Mouse (Mus musculus) testis, adult 10 weeks (tissue): ENCODE results near the gene Mov10l1. TPM values are rescaled to one million over a fixed set of nuclear protein-coding genes. Genes with fewer than 3 reads are reported as not detected.

Experiments used
- polyA plus RNA-seq: library from polyadenylated mRNA; stranded (reverse); fragments of 350-450 nt; fragmentation: Illumina TruSeq; extraction: RNeasy Lipid Tissue Mini Kit (QIAGEN cat#74804); gene quantifications from one replicate; pipeline ENCODE4 v1.2.3, GENCODE M21; 2014; ENCODE audit warnings: low read depth, low replicate concordance

Gene Mov10l1
- 50.2 TPM for polyA plus RNA-seq

GRCm38 (mm10) chr15:88982534-88983079, at the start of gene Mov10l1:
Gene Mov10l1 (plus strand): TSS chr15:88982909.

GRCm38 (mm10) chr15:88954368-88955072, 28.2 kb upstream of the Mov10l1 start, which contains the start of gene Ttll8:
Gene Ttll8 (minus strand): TSS chr15:88954418.

GRCm38 (mm10) chr15:88978281-88979137, 4.2 kb upstream of the Mov10l1 start, which contains the start of gene Mlc1:
Gene Mlc1 (minus strand): TSS chr15:88979007.

GRCm38 (mm10) chr15:89059161-89059931, 76.6 kb downstream of the Mov10l1 start, which contains the start of gene Panx2:
Gene Panx2 (plus strand): TSS chr15:89059734.

GRCm38 (mm10) chr15:89074613-89075477, 92.1 kb downstream of the Mov10l1 start, which contains the start of gene Trabd:
Gene Trabd (plus strand): TSS chr15:89075124.

GRCm38 (mm10) chr15:89088607-89089247, 106.0 kb downstream of the Mov10l1 start, which contains the start of gene Selenoo:
Gene Selenoo (plus strand): TSS chr15:89089084.

Other genes with a start within 250 kb of the Mov10l1 start
- gene Brd1, start 248.7 kb upstream of the Mov10l1 start, polyA plus RNA-seq, result 16.4 TPM
- gene Zbed4, start 231.2 kb upstream of the Mov10l1 start, polyA plus RNA-seq, result 27.3 TPM
- gene Alg12, start 163.6 kb upstream of the Mov10l1 start, polyA plus RNA-seq, result 6.8 TPM
- 63.9 TPM for gene Creld2, start 163.3 kb upstream of the Mov10l1 start, polyA plus RNA-seq
- gene Pim3, start 120.7 kb upstream of the Mov10l1 start, polyA plus RNA-seq, result 0.80 TPM
- 91.5 TPM for gene Ttll8, start 28.5 kb upstream of the Mov10l1 start, polyA plus RNA-seq
- 14.4 TPM for gene Mlc1, start 3.9 kb upstream of the Mov10l1 start, polyA plus RNA-seq
- gene Panx2, start 76.8 kb downstream of the Mov10l1 start, polyA plus RNA-seq, result not detected
- 0.84 TPM for gene Trabd, start 92.2 kb downstream of the Mov10l1 start, polyA plus RNA-seq
- gene Selenoo, start 106.2 kb downstream of the Mov10l1 start, polyA plus RNA-seq, result 1.8 TPM
- gene Tubgcp6, start 140.2 kb downstream of the Mov10l1 start, polyA plus RNA-seq, result 1.2 TPM
- gene Hdac10, start 145.8 kb downstream of the Mov10l1 start, polyA plus RNA-seq, result not detected
- 0.18 TPM for gene Mapk12, start 157.8 kb downstream of the Mov10l1 start, polyA plus RNA-seq
- gene Mapk11, start 166.7 kb downstream of the Mov10l1 start, polyA plus RNA-seq, result 0.31 TPM
- gene Plxnb2, start 197.9 kb downstream of the Mov10l1 start, polyA plus RNA-seq, result 4.6 TPM
- 1.0 TPM for gene Dennd6b, start 213.6 kb downstream of the Mov10l1 start, polyA plus RNA-seq
- 16.1 TPM for gene Ppp6r2, start 228.6 kb downstream of the Mov10l1 start, polyA plus RNA-seq